9 mouse cellular contexts compared by ENCODE assay signal in the genomic region with DNA sequence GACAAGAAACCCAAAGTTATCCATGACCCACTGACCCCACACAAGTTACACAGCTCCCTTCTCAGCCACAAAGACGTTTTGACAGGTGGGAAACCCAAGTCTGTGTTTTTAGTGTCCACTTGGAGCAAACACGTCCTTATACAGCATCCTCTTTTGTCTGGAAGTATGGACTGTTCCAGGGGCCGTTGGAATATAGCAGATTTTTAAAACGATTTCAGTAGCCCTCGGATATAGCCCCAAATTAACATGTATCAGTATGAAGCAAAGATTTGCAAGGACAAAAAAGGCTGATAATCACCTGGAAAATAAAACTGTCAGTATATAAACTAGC. TPM values are rescaled to one million over a fixed set of nuclear protein-coding genes. Genes with fewer than 3 reads are reported as not detected.
A peak's percentile ranks its signal among the peaks of the same experiment; 100 is the strongest.
DNase-seq lines count a peak whose midpoint lies in the region; ATAC-seq lines count a peak whose summit lies in the region.
"Had no signal": no experiment of that assay in that cellular context is flagged by ENCODE, and none has a peak within 500 bp of the region (broad histone marks: within the 10 kb centered on the region; RNA-seq: fewer than 3 reads in every experiment).

No protein-coding gene starts in this region.

- H3K9ac ChIP-seq in kidney, embryonic 15.5 days, result no peak overlapping the region
- H3K9ac ChIP-seq in embryonic facial prominence, embryonic 12.5 days, result no peak overlapping the region
- H3K9ac ChIP-seq in hindbrain, embryonic 16.5 days (ENCODE audit: low read depth, low read length), result 0 out of 2 replicates have a peak overlapping the region, but pooled peaks have one; percentile 31
- no peak overlapping the region for H3K9ac ChIP-seq in midbrain, embryonic 15.5 days

- H3K27ac ChIP-seq in kidney, embryonic 15.5 days, result no peak overlapping the region
- no peak overlapping the region for H3K27ac ChIP-seq in embryonic facial prominence, embryonic 12.5 days
- no peak overlapping the region for H3K27ac ChIP-seq in hindbrain, embryonic 16.5 days (ENCODE audit: low read depth, low read length)
- no peak overlapping the region for H3K27ac ChIP-seq in midbrain, embryonic 15.5 days

- H3K4me1 ChIP-seq in kidney, embryonic 15.5 days, result peaks cover 11% of the 10 kb centered on the region
- H3K4me1 ChIP-seq in embryonic facial prominence, embryonic 12.5 days, result peaks cover 10% of the 10 kb centered on the region
- peaks cover 11% of the 10 kb centered on the region for H3K4me1 ChIP-seq in hindbrain, embryonic 16.5 days (ENCODE audit: control insufficient read depth, insufficient read depth, low read depth, low read length)
- H3K4me1 ChIP-seq in midbrain, embryonic 15.5 days, result peaks cover 14% of the 10 kb centered on the region

- peak overlapping the region; percentile 94 for H3K4me3 ChIP-seq in kidney, embryonic 15.5 days (replicated peaks)
- peak overlapping the region; percentile 91 for H3K4me3 ChIP-seq in embryonic facial prominence, embryonic 12.5 days
- peak overlapping the region; percentile 85 for H3K4me3 ChIP-seq in hindbrain, embryonic 16.5 days (ENCODE audit: low read length)
- H3K4me3 ChIP-seq in midbrain, embryonic 15.5 days, result peak overlapping the region; percentile 93

- peak overlapping the region; percentile 85 for H3K4me2 ChIP-seq in kidney, embryonic 15.5 days
- H3K4me2 ChIP-seq in embryonic facial prominence, embryonic 12.5 days (replicated peaks), result peak overlapping the region; percentile 88
- H3K4me2 ChIP-seq in hindbrain, embryonic 16.5 days (ENCODE audit: low read length), result peak overlapping the region; percentile 56
- peak overlapping the region; percentile 87 for H3K4me2 ChIP-seq in midbrain, embryonic 15.5 days

- no peaks in the 10 kb centered on the region for H3K9me3 ChIP-seq in kidney, embryonic 15.5 days (replicated peaks)
- no peaks in the 10 kb centered on the region for H3K9me3 ChIP-seq in embryonic facial prominence, embryonic 12.5 days
- no peaks in the 10 kb centered on the region for H3K9me3 ChIP-seq in hindbrain, embryonic 16.5 days (ENCODE audit: control insufficient read depth, low read length)
- no peaks in the 10 kb centered on the region for H3K9me3 ChIP-seq in midbrain, embryonic 15.5 days

- no peak for ATAC-seq in kidney, embryonic 15.5 days (replicated peaks; ENCODE audit: low FRiP score)
- peak; percentile 47 for ATAC-seq in embryonic facial prominence, embryonic 12.5 days (ENCODE audit: insufficient number of reproducible peaks, insufficient read depth, low FRiP score, low TSS enrichment)
- no peak; the same call in 1 of the 2 replicates for ATAC-seq in hindbrain, embryonic 16.5 days
- ATAC-seq in midbrain, embryonic 15.5 days (replicated peaks), result no peak

- 52% methylated on average over 5 of the region's 5 CpGs for WGBS in kidney, embryonic 15.5 days
- 55% methylated on average over 5 of the region's 5 CpGs for WGBS in embryonic facial prominence, embryonic 12.5 days
- 56% methylated on average over 5 of the region's 5 CpGs for WGBS in hindbrain, embryonic 16.5 days
- WGBS in midbrain, embryonic 15.5 days, result 58% methylated on average over 5 of the region's 5 CpGs

- no peaks in the 10 kb centered on the region for H3K27me3 ChIP-seq in kidney, embryonic 15.5 days
- no peaks in the 10 kb centered on the region for H3K27me3 ChIP-seq in embryonic facial prominence, embryonic 12.5 days
- no peaks in the 10 kb centered on the region for H3K27me3 ChIP-seq in hindbrain, embryonic 16.5 days (replicated peaks; ENCODE audit: control insufficient read depth, insufficient read depth, low read length)
- no peaks in the 10 kb centered on the region for H3K27me3 ChIP-seq in midbrain, embryonic 15.5 days (replicated peaks)
- H3K27me3 ChIP-seq: Patski had no signal

- no peak for DNase-seq in kidney, adult 11 months
- DNase-seq in thymus, postnatal 36 days, result no peak
- no peak for DNase-seq in thymus, postnatal 25 days
- no peak for DNase-seq in spleen, postnatal 14 days (ENCODE audit: low spot score in 2 of 2)

- peaks cover 6% of the 10 kb centered on the region for H3K36me3 ChIP-seq in kidney, embryonic 15.5 days
- no peaks in the 10 kb centered on the region for H3K36me3 ChIP-seq in embryonic facial prominence, embryonic 12.5 days
- no peaks in the 10 kb centered on the region for H3K36me3 ChIP-seq in hindbrain, embryonic 16.5 days (ENCODE audit: control insufficient read depth, insufficient read depth, low read length)
- H3K36me3 ChIP-seq in midbrain, embryonic 15.5 days (replicated peaks), result no peaks in the 10 kb centered on the region

RNA-seq across cellular contexts. Expression of gene Crbn, which starts 0.3 kb away (rescaled TPM):
- polyA plus RNA-seq in kidney, embryonic 15.5 days (2015; fragmentation: Nextera tagmentation; extraction: Ambion mirVana), result 47.2 and 47.8 TPM in 2 replicates
- polyA plus RNA-seq in embryonic facial prominence, embryonic 12.5 days (2016; fragmentation: Nextera tagmentation; extraction: Ambion mirVana), result 47.7 and 47.9 TPM in 2 replicates
- 63.0 and 64.9 TPM in 2 replicates for polyA plus RNA-seq in hindbrain, embryonic 16.5 days (2015; fragmentation: Nextera tagmentation; extraction: Ambion mirVana)
- polyA plus RNA-seq in midbrain, embryonic 15.5 days (2015; fragmentation: Nextera tagmentation; extraction: Ambion mirVana), result 59.7 and 61.0 TPM in 2 replicates

RNA-seq across cellular contexts. Expression of gene Trnt1, which starts 31.3 kb away (rescaled TPM):
- 66.0 and 66.3 TPM in 2 replicates for polyA plus RNA-seq in kidney, embryonic 15.5 days (2015; fragmentation: Nextera tagmentation; extraction: Ambion mirVana)
- 59.6 and 69.3 TPM in 2 replicates for polyA plus RNA-seq in embryonic facial prominence, embryonic 12.5 days (2016; fragmentation: Nextera tagmentation; extraction: Ambion mirVana)
- 60.4 and 61.9 TPM in 2 replicates for polyA plus RNA-seq in hindbrain, embryonic 16.5 days (2015; fragmentation: Nextera tagmentation; extraction: Ambion mirVana)
- 55.8 and 59.5 TPM in 2 replicates for polyA plus RNA-seq in midbrain, embryonic 15.5 days (2015; fragmentation: Nextera tagmentation; extraction: Ambion mirVana)

RNA-seq across cellular contexts. Expression of gene Il5ra, which starts 51.4 kb away (rescaled TPM):
- 0.09 and 0.29 TPM in 2 replicates for polyA plus RNA-seq in kidney, embryonic 15.5 days (2015; fragmentation: Nextera tagmentation; extraction: Ambion mirVana)
- polyA plus RNA-seq in embryonic facial prominence, embryonic 12.5 days (2016; fragmentation: Nextera tagmentation; extraction: Ambion mirVana), result 0.08 TPM in 1 of 2 replicates, not detected in the other
- not detected in 2 replicates for polyA plus RNA-seq in hindbrain, embryonic 16.5 days (2015; fragmentation: Nextera tagmentation; extraction: Ambion mirVana)
- 0.09 TPM in 1 of 2 replicates, not detected in the other for polyA plus RNA-seq in midbrain, embryonic 15.5 days (2015; fragmentation: Nextera tagmentation; extraction: Ambion mirVana)
